Mouse (Mus musculus): ENCODE measurements around the gene Slc5a1. TPM values are rescaled to one million over a fixed set of nuclear protein-coding genes. Genes with fewer than 3 reads are reported as not detected.
A peak's percentile ranks its signal among the peaks of the same experiment; 100 is the strongest.

Gene Slc5a1
- polyA plus RNA-seq, 1 experiment from 2014 or later = not detected

DNA sequence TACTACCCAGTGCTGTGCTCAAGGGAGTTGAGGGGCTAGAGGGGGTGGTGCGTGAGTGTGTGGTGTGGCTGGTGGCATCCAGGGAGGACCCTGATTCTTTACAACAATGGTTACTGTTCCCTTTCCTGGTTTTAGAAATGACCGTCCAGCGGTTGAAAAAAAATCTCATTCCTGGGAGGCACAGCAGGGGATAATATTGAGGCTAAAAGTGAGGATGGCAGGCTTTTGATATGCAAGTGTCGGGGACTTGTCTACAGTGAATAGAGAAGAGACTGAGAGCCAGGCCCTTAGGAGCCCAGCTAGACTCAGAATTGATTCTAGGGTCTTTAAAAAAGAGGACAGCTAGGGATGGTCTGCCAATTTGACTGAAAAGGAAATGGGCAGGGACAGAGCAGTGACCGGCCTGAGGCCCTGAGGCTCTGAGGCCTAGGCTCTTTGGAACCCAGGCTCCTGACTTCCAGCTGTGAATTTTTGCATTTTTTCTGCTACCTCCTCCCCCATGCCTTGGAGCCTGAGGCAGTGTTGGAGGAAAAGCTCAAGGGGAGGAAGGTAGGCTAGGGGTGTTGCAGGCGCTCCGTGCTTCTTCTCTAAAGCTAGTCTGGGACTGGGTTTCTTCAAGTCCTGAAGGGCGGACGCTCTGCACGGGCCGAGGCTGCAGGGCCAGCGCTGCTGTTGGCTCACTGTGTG, 1.5 kb upstream of the Slc5a1 start:
- 29% methylated on average over 12 of the region's 12 CpGs for WGBS
- no peaks in the 10 kb centered on the region for H3K9me3 ChIP-seq (ENCODE audit: control insufficient read depth, low read length)
- H3K27ac ChIP-seq (ENCODE audit: low read depth, low read length) = no peak overlapping the region
- no peak overlapping the region for H3K4me3 ChIP-seq (ENCODE audit: low read depth, low read length)
- DNase-seq (ENCODE audit: low spot score) = peak; percentile 7
- no peaks in the 10 kb centered on the region for H3K36me3 ChIP-seq (ENCODE audit: control insufficient read depth, insufficient read depth, low read length)
- no peaks in the 10 kb centered on the region for H3K4me1 ChIP-seq (replicated peaks; ENCODE audit: control insufficient read depth, insufficient read depth, low read length)
- no peak overlapping the region for H3K4me2 ChIP-seq (replicated peaks; ENCODE audit: low read depth, low read length)
- no peak overlapping the region for H3K9ac ChIP-seq (ENCODE audit: low read depth, low read length)
- ATAC-seq (ENCODE audit: low FRiP score) = no peak
- peaks cover 12% of the 10 kb centered on the region for H3K27me3 ChIP-seq (ENCODE audit: control insufficient read depth, insufficient read depth, low read length)

DNA sequence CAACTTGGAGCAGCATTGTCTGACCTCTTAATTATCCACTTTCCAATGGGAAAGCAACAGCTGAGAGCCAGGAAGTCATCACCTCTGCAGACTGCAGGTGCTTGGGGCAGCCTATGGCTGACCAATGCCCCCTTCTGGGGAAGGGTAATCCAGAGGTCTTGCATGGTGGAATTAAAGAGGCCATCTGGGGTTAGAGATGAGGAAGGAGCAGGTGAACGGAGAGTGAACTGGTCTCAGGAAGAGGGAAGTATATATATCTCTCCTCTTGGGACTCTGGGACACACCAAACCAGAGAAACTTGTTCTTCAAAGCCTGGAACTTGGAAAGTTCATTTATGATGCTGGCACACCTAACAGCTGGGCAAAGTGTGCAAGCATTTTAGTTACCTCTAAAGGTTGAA, 857 bp downstream of the Slc5a1 start:
- 43% methylated on average over 1 of the region's 1 CpGs for WGBS
- Histone ChIP-seq H3K4me3 (ENCODE audit: low read depth, low read length) (no peak overlapping the region), H3K36me3 (ENCODE audit: control insufficient read depth, insufficient read depth, low read length) (no peaks in the 10 kb centered on the region), H3K27me3 (ENCODE audit: control insufficient read depth, insufficient read depth, low read length) (peaks cover 12% of the 10 kb centered on the region), H3K9ac (ENCODE audit: low read depth, low read length) (no peak overlapping the region), H3K9me3 (ENCODE audit: control insufficient read depth, low read length) (no peaks in the 10 kb centered on the region), H3K27ac (ENCODE audit: low read depth, low read length) (no peak overlapping the region), H3K4me2 (replicated peaks; ENCODE audit: low read depth, low read length) (no peak overlapping the region), H3K4me1 (replicated peaks; ENCODE audit: control insufficient read depth, insufficient read depth, low read length) (no peaks in the 10 kb centered on the region)
- ATAC-seq (ENCODE audit: low FRiP score) (no peak), DNase-seq (ENCODE audit: low spot score) (no peak)

DNA sequence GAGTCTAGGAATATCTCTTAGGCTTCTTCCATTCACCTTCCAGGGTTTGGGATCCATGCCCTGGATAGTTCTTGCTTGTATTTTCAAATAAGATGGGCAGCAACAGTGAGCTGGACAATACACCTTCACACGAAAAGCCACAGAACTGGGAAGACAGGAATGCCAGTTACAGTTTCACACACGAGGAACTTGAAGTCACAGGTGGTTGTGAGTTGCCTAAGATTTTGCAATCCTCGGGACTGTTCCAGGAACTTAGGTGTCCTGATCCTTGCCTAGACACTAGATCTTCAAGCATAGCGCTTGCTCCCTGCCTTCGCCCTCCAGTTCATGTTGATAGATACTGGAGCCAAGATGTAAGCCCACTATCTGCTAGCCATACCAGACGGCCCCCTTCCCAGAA, 1.6 kb downstream of the Slc5a1 start:
- 90% methylated on average over 6 of the region's 6 CpGs for WGBS
- no peaks in the 10 kb centered on the region for H3K4me1 ChIP-seq (replicated peaks; ENCODE audit: control insufficient read depth, insufficient read depth, low read length)
- H3K27me3 ChIP-seq (ENCODE audit: control insufficient read depth, insufficient read depth, low read length) = peaks cover 12% of the 10 kb centered on the region
- no peak overlapping the region for H3K9ac ChIP-seq (ENCODE audit: low read depth, low read length)
- ATAC-seq (ENCODE audit: low FRiP score) = no peak
- H3K9me3 ChIP-seq (ENCODE audit: control insufficient read depth, low read length) = no peaks in the 10 kb centered on the region
- DNase-seq (ENCODE audit: low spot score) = no peak
- no peak overlapping the region for H3K27ac ChIP-seq (ENCODE audit: low read depth, low read length)
- H3K4me2 ChIP-seq (replicated peaks; ENCODE audit: low read depth, low read length) = no peak overlapping the region
- no peak overlapping the region for H3K4me3 ChIP-seq (ENCODE audit: low read depth, low read length)
- no peaks in the 10 kb centered on the region for H3K36me3 ChIP-seq (ENCODE audit: control insufficient read depth, insufficient read depth, low read length)

DNA sequence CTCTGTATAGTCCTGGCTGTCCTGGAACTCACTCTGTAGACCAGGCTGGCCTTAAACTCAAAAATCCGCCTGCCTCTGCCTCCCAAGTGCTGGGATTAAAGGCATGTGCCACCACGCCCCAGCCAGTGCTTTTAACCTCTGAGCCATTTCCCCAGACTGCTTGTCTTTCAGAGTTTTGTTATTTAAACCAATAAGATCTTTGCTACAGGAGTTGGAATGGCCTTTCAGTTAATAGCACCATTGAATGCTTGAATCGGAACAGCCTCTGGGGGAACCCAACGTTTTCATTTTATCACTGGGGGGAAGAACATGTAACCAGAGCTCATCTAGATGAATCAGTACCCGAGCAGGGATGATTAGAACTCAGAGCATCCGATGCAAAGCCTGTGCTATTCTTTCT, 3.0 kb downstream of the Slc5a1 start:
- Histone ChIP-seq H3K9ac (ENCODE audit: low read depth, low read length) (no peak overlapping the region), H3K4me2 (replicated peaks; ENCODE audit: low read depth, low read length) (no peak overlapping the region), H3K9me3 (ENCODE audit: control insufficient read depth, low read length) (no peaks in the 10 kb centered on the region), H3K4me1 (replicated peaks; ENCODE audit: control insufficient read depth, insufficient read depth, low read length) (no peaks in the 10 kb centered on the region), H3K36me3 (ENCODE audit: control insufficient read depth, insufficient read depth, low read length) (no peaks in the 10 kb centered on the region), H3K4me3 (ENCODE audit: low read depth, low read length) (no peak overlapping the region), H3K27ac (ENCODE audit: low read depth, low read length) (no peak overlapping the region), H3K27me3 (ENCODE audit: control insufficient read depth, insufficient read depth, low read length) (peaks cover 12% of the 10 kb centered on the region)
- ATAC-seq (ENCODE audit: low FRiP score) (no peak), DNase-seq (ENCODE audit: low spot score) (no peak)
- 79% methylated on average over 6 of the region's 6 CpGs for WGBS

DNA sequence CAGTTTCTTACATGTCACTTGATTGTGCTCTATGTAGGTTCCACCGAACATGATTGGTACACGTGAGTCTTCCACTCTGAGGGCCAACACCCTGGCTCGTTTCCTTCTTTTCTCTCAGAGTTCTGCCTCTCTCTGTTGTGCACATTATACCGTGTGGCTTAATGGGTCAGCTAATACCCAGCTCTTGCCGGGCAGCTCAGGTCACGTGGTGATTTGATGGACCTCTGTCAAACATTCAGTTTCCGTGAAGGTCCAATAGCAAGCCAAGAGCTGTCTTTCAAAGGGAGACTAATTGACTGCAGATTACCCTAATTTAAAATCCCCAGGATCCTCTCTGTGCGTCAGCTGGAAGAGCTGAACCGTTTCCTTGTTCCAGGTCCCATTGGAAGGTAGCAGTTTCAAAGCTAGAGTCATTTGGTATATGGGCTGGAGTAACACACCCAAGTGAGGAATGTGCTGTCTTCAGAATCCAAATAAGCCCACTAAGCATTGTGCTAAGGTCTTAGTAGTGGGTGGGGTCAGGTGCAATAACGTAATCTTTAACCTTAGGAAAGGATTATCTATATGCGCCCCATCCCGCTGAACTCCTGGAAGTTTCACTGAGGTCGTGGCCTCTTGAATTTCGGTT, 3.9 kb downstream of the Slc5a1 start:
- Histone ChIP-seq H3K36me3 (ENCODE audit: control insufficient read depth, insufficient read depth, low read length) (no peaks in the 10 kb centered on the region), H3K4me1 (replicated peaks; ENCODE audit: control insufficient read depth, insufficient read depth, low read length) (no peaks in the 10 kb centered on the region), H3K9me3 (ENCODE audit: control insufficient read depth, low read length) (no peaks in the 10 kb centered on the region), H3K27ac (ENCODE audit: low read depth, low read length) (no peak overlapping the region), H3K4me2 (replicated peaks; ENCODE audit: low read depth, low read length) (no peak overlapping the region), H3K9ac (ENCODE audit: low read depth, low read length) (no peak overlapping the region), H3K27me3 (ENCODE audit: control insufficient read depth, insufficient read depth, low read length) (peaks cover 12% of the 10 kb centered on the region), H3K4me3 (ENCODE audit: low read depth, low read length) (no peak overlapping the region)
- DNase-seq (ENCODE audit: low spot score) (no peak), ATAC-seq (ENCODE audit: low FRiP score) (no peak)
- 80% methylated on average over 14 of the region's 14 CpGs for WGBS

DNA sequence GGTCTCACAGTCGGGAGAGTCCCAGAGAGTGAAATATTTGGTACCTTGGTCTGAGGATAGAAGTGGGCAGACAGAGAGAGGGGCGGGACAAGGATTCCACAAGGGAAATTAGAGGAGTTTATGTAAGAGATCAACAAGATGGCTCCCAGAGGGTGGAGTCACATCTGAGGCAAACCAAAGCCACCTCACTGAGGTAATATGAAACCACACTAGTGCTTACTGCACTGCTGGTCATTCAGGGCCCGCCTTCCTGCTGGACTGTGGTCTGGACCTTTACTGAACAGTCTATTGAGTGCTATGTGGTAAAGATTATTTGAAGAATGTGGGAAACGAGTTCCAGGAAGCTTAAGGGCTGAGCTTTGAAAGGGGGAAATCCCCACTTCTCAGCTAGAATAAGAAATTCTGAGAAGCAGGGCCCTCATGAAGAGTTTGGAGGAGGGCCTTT, 17.9 kb downstream of the Slc5a1 start:
- no peak for ATAC-seq (ENCODE audit: low FRiP score)
- Histone ChIP-seq H3K27ac (ENCODE audit: low read depth, low read length) (no peak overlapping the region), H3K36me3 (ENCODE audit: control insufficient read depth, insufficient read depth, low read length) (no peaks in the 10 kb centered on the region), H3K9ac (ENCODE audit: low read depth, low read length) (no peak overlapping the region), H3K4me3 (ENCODE audit: low read depth, low read length) (no peak overlapping the region), H3K9me3 (ENCODE audit: control insufficient read depth, low read length) (no peaks in the 10 kb centered on the region), H3K27me3 (ENCODE audit: control insufficient read depth, insufficient read depth, low read length) (no peaks in the 10 kb centered on the region), H3K4me1 (replicated peaks; ENCODE audit: control insufficient read depth, insufficient read depth, low read length) (no peaks in the 10 kb centered on the region), H3K4me2 (replicated peaks; ENCODE audit: low read depth, low read length) (no peak overlapping the region)
- no peak for DNase-seq (ENCODE audit: low spot score)
- 73% methylated on average over 4 of the region's 4 CpGs for WGBS

DNA sequence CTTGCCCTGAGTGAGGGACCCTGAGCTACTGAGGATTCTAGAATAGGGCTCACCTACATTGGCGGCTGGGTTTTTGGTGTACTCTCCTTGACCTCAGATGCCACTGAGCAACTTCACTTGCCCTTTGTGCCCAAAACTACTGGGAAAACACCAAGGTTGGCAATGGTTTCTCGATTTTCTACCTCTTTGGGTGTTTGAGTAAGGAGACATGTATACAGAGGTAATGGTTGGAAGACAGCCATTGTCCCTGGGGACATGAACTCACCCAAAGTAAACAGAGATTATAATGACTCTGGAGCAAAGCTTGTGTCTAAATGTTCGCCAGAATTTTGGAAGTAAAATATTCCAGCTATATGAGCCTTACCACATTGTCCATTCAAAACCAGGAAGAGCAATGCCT, 19.6 kb downstream of the Slc5a1 start:
- H3K4me3 ChIP-seq (ENCODE audit: low read depth, low read length) = no peak overlapping the region
- H3K36me3 ChIP-seq (ENCODE audit: control insufficient read depth, insufficient read depth, low read length) = no peaks in the 10 kb centered on the region
- WGBS = 82% methylated on average over 3 of the region's 3 CpGs
- no peak overlapping the region for H3K4me2 ChIP-seq (replicated peaks; ENCODE audit: low read depth, low read length)
- H3K27me3 ChIP-seq (ENCODE audit: control insufficient read depth, insufficient read depth, low read length) = no peaks in the 10 kb centered on the region
- DNase-seq (ENCODE audit: low spot score) (no peak), ATAC-seq (ENCODE audit: low FRiP score) (no peak)
- H3K9me3 ChIP-seq (ENCODE audit: control insufficient read depth, low read length) = no peaks in the 10 kb centered on the region
- H3K9ac ChIP-seq (ENCODE audit: low read depth, low read length) = no peak overlapping the region
- H3K27ac ChIP-seq (ENCODE audit: low read depth, low read length) = no peak overlapping the region
- H3K4me1 ChIP-seq (replicated peaks; ENCODE audit: control insufficient read depth, insufficient read depth, low read length) = no peaks in the 10 kb centered on the region

DNA sequence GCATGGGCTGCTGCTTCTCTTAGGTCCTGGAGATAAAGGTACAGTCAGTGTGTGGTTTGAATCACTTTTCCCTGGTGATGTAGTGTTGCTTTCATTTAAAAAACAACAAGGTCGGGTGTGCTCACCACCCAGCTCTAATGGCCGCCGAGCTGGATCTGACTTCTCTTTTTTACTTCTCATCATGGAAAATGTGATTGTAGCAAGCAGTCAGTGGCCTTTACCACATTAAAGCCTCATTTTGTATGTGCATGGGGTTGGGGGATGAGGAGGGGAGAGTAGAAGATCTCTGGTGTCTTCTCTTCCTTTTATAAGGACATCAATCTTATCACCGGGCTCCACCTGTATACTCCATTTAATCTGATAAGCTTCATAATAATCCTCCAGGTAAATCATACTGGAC, 21.3 kb downstream of the Slc5a1 start:
- no peak overlapping the region for H3K4me3 ChIP-seq (ENCODE audit: low read depth, low read length)
- no peaks in the 10 kb centered on the region for H3K9me3 ChIP-seq (ENCODE audit: control insufficient read depth, low read length)
- no peak for ATAC-seq (ENCODE audit: low FRiP score)
- no peak overlapping the region for H3K27ac ChIP-seq (ENCODE audit: low read depth, low read length)
- no peaks in the 10 kb centered on the region for H3K36me3 ChIP-seq (ENCODE audit: control insufficient read depth, insufficient read depth, low read length)
- no peak overlapping the region for H3K9ac ChIP-seq (ENCODE audit: low read depth, low read length)
- no peak for DNase-seq (ENCODE audit: low spot score)
- no peaks in the 10 kb centered on the region for H3K4me1 ChIP-seq (replicated peaks; ENCODE audit: control insufficient read depth, insufficient read depth, low read length)
- WGBS = 91% methylated on average over 4 of the region's 4 CpGs
- no peaks in the 10 kb centered on the region for H3K27me3 ChIP-seq (ENCODE audit: control insufficient read depth, insufficient read depth, low read length)
- no peak overlapping the region for H3K4me2 ChIP-seq (replicated peaks; ENCODE audit: low read depth, low read length)

DNA sequence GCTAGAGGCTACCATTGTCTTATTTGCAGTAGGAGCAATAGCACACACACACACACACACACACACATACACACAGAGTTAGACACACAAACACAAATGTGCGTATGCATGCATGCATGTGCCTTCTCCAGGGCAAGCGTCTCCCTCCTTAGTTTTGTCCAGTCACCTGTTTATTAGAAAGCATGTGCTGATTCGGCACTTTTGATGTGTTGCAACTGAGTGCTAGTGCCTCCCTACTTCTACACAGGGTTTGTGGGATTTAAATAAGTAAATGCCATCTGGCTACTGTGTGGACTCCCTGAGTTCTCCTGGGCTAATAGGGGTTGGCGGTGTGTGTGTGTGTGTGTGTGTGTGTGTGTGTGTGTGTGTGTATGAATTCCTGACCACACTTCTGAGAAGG, 30.1 kb downstream of the Slc5a1 start:
- H3K4me2 ChIP-seq (replicated peaks; ENCODE audit: low read depth, low read length) = no peak overlapping the region
- ATAC-seq (ENCODE audit: low FRiP score) (no peak), DNase-seq (ENCODE audit: low spot score) (no peak)
- no peaks in the 10 kb centered on the region for H3K4me1 ChIP-seq (replicated peaks; ENCODE audit: control insufficient read depth, insufficient read depth, low read length)
- no peak overlapping the region for H3K9ac ChIP-seq (ENCODE audit: low read depth, low read length)
- H3K27ac ChIP-seq (ENCODE audit: low read depth, low read length) = no peak overlapping the region
- no peaks in the 10 kb centered on the region for H3K9me3 ChIP-seq (ENCODE audit: control insufficient read depth, low read length)
- 91% methylated on average over 4 of the region's 4 CpGs for WGBS
- no peaks in the 10 kb centered on the region for H3K27me3 ChIP-seq (ENCODE audit: control insufficient read depth, insufficient read depth, low read length)
- no peaks in the 10 kb centered on the region for H3K36me3 ChIP-seq (ENCODE audit: control insufficient read depth, insufficient read depth, low read length)
- no peak overlapping the region for H3K4me3 ChIP-seq (ENCODE audit: low read depth, low read length)

Measured in hindbrain, embryonic 11.5 days (tissue).